Mouse (Mus musculus) erythroblast, embryonic 14.5 days (primary cell): ENCODE data around the gene Trim15. TPM values are rescaled to one million over a fixed set of nuclear protein-coding genes. Genes with fewer than 3 reads are reported as not detected.
"Not testable (repeated sequence)": the region's sequence is repeated elsewhere in the genome, so short reads cannot be mapped to it uniquely, and the experiment has no call there.

Experiments used
- H3K27me3 ChIP-seq: 2 replicates; pipeline ENCODE4 v1.6.1; 2012; ENCODE audit warnings: inconsistent platforms; ENCODE audit not compliant: control insufficient read depth
- H3K36me3 ChIP-seq: 2 replicates; pipeline ENCODE4 v1.6.1; 2012; ENCODE audit warnings: mild to moderate bottlenecking, inconsistent platforms; ENCODE audit not compliant: control insufficient read depth
- H3K4me1 ChIP-seq: 2 replicates; pipeline ENCODE4 v1.6.1; 2012; ENCODE audit warnings: inconsistent platforms; ENCODE audit not compliant: control insufficient read depth
- H3K4me3 ChIP-seq: replicated peaks from 2 replicates; pipeline ENCODE3; 2012; ENCODE audit warnings: moderate library complexity, mild to moderate bottlenecking, inconsistent platforms
- H3K9me3 ChIP-seq: 2 replicates; pipeline ENCODE4 v1.6.1; 2012; ENCODE audit warnings: low read length, inconsistent platforms, mixed read lengths; ENCODE audit not compliant: control insufficient read depth
- GATA1 ChIP-seq: IDR thresholded peaks from 2 replicates; pipeline ENCODE4 v1.6.1; 2012; ENCODE audit warnings: low read length, inconsistent platforms, mixed read lengths
- TAL1 ChIP-seq: IDR thresholded peaks from 3 replicates; pipeline ENCODE4 v1.6.1; 2012; ENCODE audit warnings: low read length, inconsistent platforms, mixed read lengths
- polyA plus RNA-seq: library from polyadenylated mRNA; stranded (reverse); fragments of >175 nt; gene quantifications from 2 replicates; pipeline ENCODE4 v1.2.3, GENCODE M21; 2012

Trim15 gene
- polyA plus RNA-seq, 1 experiment: 0.08 TPM

DNA sequence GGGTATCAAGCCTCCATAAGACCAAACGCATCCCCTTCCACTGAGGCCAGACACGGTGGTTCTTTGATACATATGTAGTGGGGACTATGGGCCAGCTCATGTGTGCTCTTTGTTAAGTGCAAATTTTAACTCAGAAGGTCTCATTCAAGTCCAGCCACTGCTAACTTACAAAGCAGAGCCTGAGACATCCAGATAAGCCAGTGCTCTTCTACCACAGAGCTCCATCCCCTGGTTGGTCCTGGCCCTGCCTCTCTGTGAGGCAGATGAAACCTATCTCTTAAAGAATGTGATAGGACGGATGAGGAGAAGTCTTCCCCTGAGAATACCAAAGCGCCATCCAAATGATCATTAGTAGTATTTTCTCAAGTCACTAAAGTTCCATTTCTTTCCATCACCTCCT is 32.4 kb upstream of the Trim15 start:
- H3K4me1 ChIP-seq: no peaks in the 10 kb centered on the region
- TF ChIP-seq GATA1 (no peak), TAL1 (no peak)
- no peak overlapping the region for H3K4me3 ChIP-seq
- H3K27me3 ChIP-seq: peaks cover 18% of the 10 kb centered on the region
- H3K9me3 ChIP-seq: no peaks in the 10 kb centered on the region
- no peaks in the 10 kb centered on the region for H3K36me3 ChIP-seq

DNA sequence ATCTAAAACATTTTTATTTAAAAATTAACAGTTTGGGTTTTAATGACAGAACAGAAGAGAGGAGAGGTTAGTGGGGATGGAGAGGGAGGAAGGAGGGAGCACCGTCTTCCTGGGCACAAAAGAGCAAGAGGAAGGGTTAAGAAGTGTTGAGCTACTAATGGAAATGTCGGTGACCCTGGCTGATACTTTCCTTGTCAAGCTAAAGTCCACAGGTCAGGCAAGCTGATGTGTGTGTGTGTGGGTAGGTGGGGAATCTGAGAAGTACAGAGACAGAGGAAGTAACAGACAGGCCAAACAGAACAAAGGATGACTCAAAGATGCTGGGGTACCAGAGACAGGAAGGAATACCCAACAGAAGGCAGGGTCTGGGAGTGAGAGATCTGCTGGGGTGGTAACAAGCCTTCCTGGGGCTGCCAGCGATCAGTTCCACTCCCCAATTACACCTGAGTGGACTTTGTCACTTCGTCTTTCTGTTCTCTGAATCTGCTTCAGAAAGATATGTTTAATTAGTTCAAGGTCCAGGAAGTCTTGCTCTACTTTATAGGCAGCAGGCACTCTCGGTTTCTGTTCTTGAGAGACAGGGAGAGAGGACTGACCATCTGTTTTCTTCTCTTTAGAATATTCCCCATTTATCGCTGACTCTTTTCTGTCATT is 30.7 kb upstream of the Trim15 start, which contains the start of gene Trim31:
TSS of gene Trim31 (plus strand) at position 567 of the 654 bp plus-strand sequence.
- H3K9me3 ChIP-seq: no peaks in the 10 kb centered on the region
- no peak for TF ChIP-seq TAL1
- TF ChIP-seq GATA1: no peak

DNA sequence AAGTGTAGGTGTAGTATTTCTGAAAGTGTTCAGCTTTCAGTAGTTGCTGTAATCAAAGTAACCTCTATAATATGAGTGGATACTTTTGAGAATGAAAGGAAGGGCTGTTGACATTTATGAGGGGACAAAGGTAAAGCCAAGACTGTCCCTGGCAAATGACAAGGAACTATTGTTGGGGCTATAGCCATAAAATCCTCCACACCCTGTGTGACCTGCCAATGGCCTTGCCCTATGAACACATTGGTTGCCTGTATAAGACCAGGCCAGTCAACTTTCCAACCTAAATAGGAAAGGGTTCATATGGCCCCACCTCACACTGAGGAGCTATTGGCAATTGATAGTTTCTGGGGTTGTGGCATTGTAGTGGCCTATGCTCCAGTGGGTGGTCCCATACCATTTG is 30.1 kb upstream of the Trim15 start:
- Histone ChIP-seq H3K36me3 (no peaks in the 10 kb centered on the region), H3K27me3 (peaks cover 18% of the 10 kb centered on the region), H3K4me1 (no peaks in the 10 kb centered on the region; the same call in 1 of the 2 replicates), H3K4me3 (no peak overlapping the region), H3K9me3 (no peaks in the 10 kb centered on the region)
- TF ChIP-seq TAL1 (no peak), GATA1 (no peak)

More for the DNA sequence above, 30.7 kb upstream of the Trim15 start, which contains the start of gene Trim31:
- Histone ChIP-seq H3K4me1 (no peaks in the 10 kb centered on the region; the same call in 1 of the 2 replicates), H3K27me3 (peaks cover 18% of the 10 kb centered on the region), H3K4me3 (no peak within 1 kb of the TSS), H3K36me3 (no peaks in the 10 kb centered on the region)

DNA sequence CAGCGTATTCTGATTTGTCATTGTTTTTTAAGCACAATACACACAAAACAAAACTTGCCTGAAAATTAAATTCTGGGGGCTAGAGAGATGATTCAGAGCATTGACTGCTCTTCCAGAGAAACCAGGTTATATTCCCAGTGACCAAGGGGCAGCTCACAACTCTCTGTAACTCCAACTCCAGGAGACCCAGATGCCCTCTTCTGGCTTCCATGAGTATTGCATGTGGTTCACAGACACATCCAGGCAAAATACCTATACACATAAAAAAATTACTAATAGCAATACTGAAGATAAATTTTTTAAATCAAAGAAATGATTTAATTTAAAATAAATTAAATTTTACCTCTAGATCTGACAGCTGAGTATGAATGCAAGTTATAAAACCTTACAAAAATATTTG is 29.6 kb upstream of the Trim15 start:
- TF ChIP-seq TAL1 (no peak), GATA1 (no peak)
- peaks cover 21% of the 10 kb centered on the region for H3K27me3 ChIP-seq
- H3K9me3 ChIP-seq: no peaks in the 10 kb centered on the region
- no peaks in the 10 kb centered on the region for H3K36me3 ChIP-seq
- no peak overlapping the region for H3K4me3 ChIP-seq
- H3K4me1 ChIP-seq: no peaks in the 10 kb centered on the region; the same call in 1 of the 2 replicates

DNA sequence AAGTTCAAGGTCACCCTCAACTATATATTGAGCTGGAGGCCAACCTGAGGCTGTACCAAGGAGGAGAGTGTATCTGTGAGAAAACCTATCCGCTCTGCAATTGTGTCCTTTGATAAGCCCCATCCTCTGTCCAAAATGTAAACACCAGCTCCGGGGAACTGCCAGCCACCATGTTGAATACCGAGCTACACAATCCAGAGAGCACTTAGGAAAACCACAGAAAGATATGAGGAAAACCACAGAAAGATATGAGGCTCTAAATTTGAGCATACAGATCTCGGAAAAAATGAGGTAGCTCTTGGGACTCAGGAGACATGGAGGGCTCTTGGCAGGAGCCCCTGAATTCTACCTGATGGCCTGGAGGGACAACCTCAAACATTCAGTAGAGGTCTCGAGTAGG is 26.4 kb upstream of the Trim15 start:
- Histone ChIP-seq H3K4me3 (no peak overlapping the region), H3K27me3 (peaks cover 39% of the 10 kb centered on the region), H3K9me3 (no peaks in the 10 kb centered on the region), H3K4me1 (no peaks in the 10 kb centered on the region; the same call in 1 of the 2 replicates), H3K36me3 (no peaks in the 10 kb centered on the region)
- TF ChIP-seq GATA1: no peak
- no peak for TF ChIP-seq TAL1

DNA sequence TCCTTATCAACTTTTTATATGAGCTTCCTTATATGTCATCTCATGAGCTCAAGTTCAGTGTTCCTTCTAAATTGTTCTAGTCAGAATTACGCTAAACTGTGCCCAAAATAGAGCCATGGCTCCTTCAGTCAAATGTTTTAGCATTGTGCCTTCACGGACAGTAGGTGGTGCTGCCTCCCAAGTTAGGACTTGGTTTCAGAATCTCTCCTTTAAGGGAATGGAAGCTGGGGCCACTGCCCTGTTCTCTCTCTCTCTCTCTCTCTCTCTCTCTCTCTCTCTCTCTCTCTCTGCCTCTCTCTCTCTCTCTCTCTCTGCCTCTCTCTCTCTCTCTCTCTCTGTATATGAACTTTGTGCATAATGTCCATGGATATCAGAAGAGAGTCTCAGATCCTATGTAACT is 25.4 kb upstream of the Trim15 start:
- Histone ChIP-seq H3K36me3 (no peaks in the 10 kb centered on the region), H3K4me1 (no peaks in the 10 kb centered on the region; the same call in 1 of the 2 replicates), H3K4me3 (no peak overlapping the region), H3K9me3 (no peaks in the 10 kb centered on the region), H3K27me3 (peaks cover 40% of the 10 kb centered on the region)
- no peak for TF ChIP-seq GATA1
- TF ChIP-seq TAL1: no peak

DNA sequence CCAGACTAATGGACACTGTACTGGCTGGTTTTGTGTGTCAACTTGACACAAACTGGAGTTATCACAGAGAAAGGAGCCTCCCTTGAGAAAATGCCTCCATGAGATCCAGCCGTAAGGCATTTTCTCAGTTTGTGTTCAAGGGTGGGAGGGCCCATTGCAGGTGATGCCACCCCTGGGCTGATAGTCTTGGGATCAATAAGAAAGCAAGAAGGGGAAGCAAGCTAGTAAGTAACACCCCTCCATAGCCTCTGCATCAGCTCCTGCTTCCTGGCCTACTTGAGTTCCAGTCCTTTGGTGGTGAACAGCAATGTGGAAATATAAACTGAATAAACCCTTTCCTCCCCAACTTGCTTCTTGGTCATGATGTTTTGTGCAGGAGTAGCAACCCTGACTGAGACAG is 24.5 kb upstream of the Trim15 start:
- peaks cover 45% of the 10 kb centered on the region for H3K27me3 ChIP-seq
- not testable (repeated sequence) for H3K4me1 ChIP-seq, H3K9me3 ChIP-seq

DNA sequence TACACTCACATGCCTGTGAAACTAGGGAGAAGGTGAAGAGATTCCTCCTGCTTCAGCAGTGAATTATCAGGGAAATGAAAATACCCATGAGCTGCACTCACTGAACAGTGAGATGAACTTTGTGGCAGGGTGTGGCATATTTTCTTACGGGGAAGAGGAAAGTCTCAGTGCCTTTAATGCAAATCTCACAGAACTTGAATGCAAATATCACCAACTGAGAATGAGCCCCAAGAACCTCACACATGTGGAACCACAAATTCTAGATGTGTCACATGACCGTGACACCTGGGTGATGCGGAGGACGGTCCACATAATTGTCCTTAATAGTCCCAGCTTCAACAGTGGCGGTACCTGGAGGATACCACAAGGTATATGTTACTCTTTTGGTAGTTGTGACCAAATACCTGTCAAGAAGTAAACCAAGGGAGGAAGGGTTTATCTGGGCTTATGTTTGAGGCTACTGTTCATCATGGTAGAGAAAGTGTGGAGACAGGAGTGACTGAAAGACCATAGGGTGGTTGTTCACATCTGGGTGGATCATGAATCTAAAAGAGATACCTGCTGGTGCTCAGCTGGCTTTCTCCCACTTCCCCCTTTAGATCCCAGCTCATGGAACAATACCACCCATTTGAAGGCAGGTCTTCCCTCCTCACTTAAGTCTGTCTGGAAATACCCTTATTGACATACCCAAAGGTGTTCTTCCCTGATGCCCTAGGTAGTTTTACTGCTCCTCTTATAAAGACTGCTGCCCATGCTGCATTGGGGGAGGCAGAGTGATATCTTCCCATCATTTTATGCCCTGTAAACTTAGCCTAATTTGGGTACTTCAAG is 23.3 kb upstream of the Trim15 start, which contains the start of gene Trim40:
TSS of gene Trim40 (minus strand) at position 51 of the 831 bp plus-strand sequence.
- TF ChIP-seq GATA1 (no peak), TAL1 (no peak)
- Histone ChIP-seq H3K9me3 (no peaks in the 10 kb centered on the region), H3K36me3 (no peaks in the 10 kb centered on the region), H3K27me3 (peaks cover 49% of the 10 kb centered on the region), H3K4me1 (no peaks in the 10 kb centered on the region; the same call in 1 of the 2 replicates), H3K4me3 (no peak within 1 kb of the TSS)

More for the DNA sequence above, 24.5 kb upstream of the Trim15 start:
- H3K36me3 ChIP-seq, H3K4me3 ChIP-seq: not testable (repeated sequence)

DNA sequence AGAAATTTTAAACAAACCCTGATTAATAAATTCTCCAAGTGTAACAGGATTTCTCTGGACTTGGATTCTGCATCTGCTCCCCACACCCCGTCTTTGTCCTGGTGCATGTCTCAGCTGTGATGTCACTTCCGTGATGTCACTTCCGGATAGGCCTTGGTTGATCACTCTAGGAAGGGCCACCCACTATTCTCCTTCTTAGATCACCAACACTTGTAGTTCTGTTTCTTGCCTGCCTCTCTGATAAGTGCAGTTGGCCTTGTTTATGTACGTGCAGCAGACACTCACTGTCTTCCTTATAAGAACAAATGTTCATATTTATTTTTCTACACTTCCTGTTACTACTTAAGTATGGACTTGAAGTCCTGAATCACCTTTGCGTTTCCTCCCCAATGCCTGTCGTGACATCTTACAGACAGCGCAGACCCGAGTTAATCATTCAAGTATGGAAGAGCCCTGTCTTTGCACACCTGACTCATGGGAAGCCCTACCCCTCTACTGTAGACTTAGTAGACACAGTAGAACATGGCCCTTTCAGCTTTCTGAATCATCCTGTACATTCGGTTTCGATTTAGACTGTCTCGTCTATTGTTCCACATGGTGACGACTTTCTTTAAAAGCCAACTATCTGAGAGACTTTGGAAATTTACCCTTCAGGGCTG is 18.3 kb upstream of the Trim15 start:
- no peaks in the 10 kb centered on the region for H3K36me3 ChIP-seq
- H3K4me3 ChIP-seq: no peak overlapping the region
- H3K4me1 ChIP-seq: peaks cover 6% of the 10 kb centered on the region
- H3K27me3 ChIP-seq: peaks cover 42% of the 10 kb centered on the region
- H3K9me3 ChIP-seq: no peaks in the 10 kb centered on the region
- TF ChIP-seq TAL1 (no peak), GATA1 (no peak)
